ENCODE assay signal across 10 mouse cellular contexts in genomic region chr19:40647319-40648158, GRCm38 (mm10). TPM values are rescaled to one million over a fixed set of nuclear protein-coding genes. Genes with fewer than 3 reads are reported as not detected.
DNase-seq lines count a peak whose midpoint lies in the region; ATAC-seq and TF ChIP-seq lines count a peak whose summit lies in the region.
"Had no signal": no experiment of that assay in that cellular context is flagged by ENCODE, and none has a peak within 500 bp of the region (broad histone marks: within the 10 kb centered on the region; RNA-seq: fewer than 3 reads in every experiment).

No protein-coding gene starts in this region.

- no peaks in the 10 kb centered on the region for H3K4me1 ChIP-seq in hindbrain, embryonic 13.5 days (replicated peaks)
- H3K4me1 ChIP-seq in hindbrain, embryonic 12.5 days = peaks cover 4% of the 10 kb centered on the region; the same call in 1 of the 2 replicates
- peaks cover 9% of the 10 kb centered on the region for H3K4me1 ChIP-seq in heart, embryonic 16.5 days (ENCODE audit: control insufficient read depth, insufficient read depth, low read length)

- ATAC-seq in hindbrain, embryonic 13.5 days (ENCODE audit: low FRiP score) = no peak
- no peak for ATAC-seq in hindbrain, embryonic 12.5 days (ENCODE audit: low FRiP score)
- ATAC-seq in heart, embryonic 16.5 days (replicated peaks; ENCODE audit: extremely low read depth, insufficient read depth, low FRiP score) = peak; percentile 63
- no peak for ATAC-seq in erythroblast, adult 5-6 weeks (replicated peaks; ENCODE audit: low FRiP score, poor library complexity, severe bottlenecking)

- no peaks in the 10 kb centered on the region for H3K27me3 ChIP-seq in hindbrain, embryonic 13.5 days
- H3K27me3 ChIP-seq in hindbrain, embryonic 12.5 days = no peaks in the 10 kb centered on the region
- H3K27me3 ChIP-seq in heart, embryonic 16.5 days (ENCODE audit: control insufficient read depth, insufficient read depth, low read length) = no peaks in the 10 kb centered on the region

- peak overlapping the region; percentile 32; the same call in 1 of the 2 replicates for H3K27ac ChIP-seq in hindbrain, embryonic 13.5 days
- no peak overlapping the region for H3K27ac ChIP-seq in hindbrain, embryonic 12.5 days
- peak overlapping the region; percentile 75 for H3K27ac ChIP-seq in heart, embryonic 16.5 days (ENCODE audit: low read length)

- TF ChIP-seq CTCF in brain, embryonic 14.5 days (IDR thresholded peaks at IDR 0.05; ENCODE audit: borderline replicate concordance, extremely low read depth, insufficient read depth, insufficient read length) = no peak

- TF ChIP-seq POLR2A in brain, embryonic 14.5 days (IDR thresholded peaks at IDR 0.05; ENCODE audit: borderline replicate concordance, extremely low read depth, insufficient read depth, insufficient read length, poor library complexity, severe bottlenecking) = no peak

- DNase-seq in brain, embryonic 14.5 days (ENCODE audit: low read depth) = peak; percentile 10
- peak; percentile 16 to 37 for DNase-seq in kidney, postnatal 4 days
- no peak for DNase-seq in thymus, postnatal 25 days
- no peak for DNase-seq in left cerebral cortex, adult 9 months (ENCODE audit: low spot score in 2 of 2)
- DNase-seq: cerebellum, adult 11 months; thymus, postnatal 36 days had no signal

- no peaks in the 10 kb centered on the region for H3K9me3 ChIP-seq in hindbrain, embryonic 13.5 days
- H3K9me3 ChIP-seq in hindbrain, embryonic 12.5 days (replicated peaks) = no peaks in the 10 kb centered on the region
- H3K9me3 ChIP-seq in heart, embryonic 16.5 days (replicated peaks; ENCODE audit: control insufficient read depth, low read length) = no peaks in the 10 kb centered on the region

- no peak overlapping the region for H3K4me2 ChIP-seq in hindbrain, embryonic 13.5 days
- no peak overlapping the region for H3K4me2 ChIP-seq in hindbrain, embryonic 12.5 days (replicated peaks)
- H3K4me2 ChIP-seq in heart, embryonic 16.5 days (ENCODE audit: low read depth, low read length) = no peak overlapping the region; the same call in 1 of the 2 replicates

- no peaks in the 10 kb centered on the region for H3K36me3 ChIP-seq in hindbrain, embryonic 13.5 days
- H3K36me3 ChIP-seq in hindbrain, embryonic 12.5 days = no peaks in the 10 kb centered on the region
- H3K36me3 ChIP-seq in heart, embryonic 16.5 days (ENCODE audit: control insufficient read depth, insufficient read depth) = no peaks in the 10 kb centered on the region

- no peak overlapping the region for H3K4me3 ChIP-seq in hindbrain, embryonic 13.5 days
- H3K4me3 ChIP-seq in hindbrain, embryonic 12.5 days = no peak overlapping the region
- no peak overlapping the region for H3K4me3 ChIP-seq in heart, embryonic 16.5 days (ENCODE audit: low read length)

- WGBS in hindbrain, embryonic 13.5 days = 62% methylated on average over 9 of the region's 9 CpGs
- 64% methylated on average over 9 of the region's 9 CpGs for WGBS in hindbrain, embryonic 12.5 days
- 42% methylated on average over 9 of the region's 9 CpGs for WGBS in heart, embryonic 16.5 days

- H3K9ac ChIP-seq in hindbrain, embryonic 13.5 days = no peak overlapping the region
- H3K9ac ChIP-seq in hindbrain, embryonic 12.5 days = no peak overlapping the region
- no peak overlapping the region for H3K9ac ChIP-seq in heart, embryonic 16.5 days (ENCODE audit: low read length)

RNA-seq across cellular contexts. Expression of gene Entpd1, which starts 35.4 kb away (rescaled TPM):
- polyA plus RNA-seq in hindbrain, embryonic 13.5 days (2015; fragmentation: Nextera tagmentation; extraction: Ambion mirVana) = 8.3 and 9.1 TPM in 2 replicates
- 9.8 and 10.4 TPM in 2 replicates for polyA plus RNA-seq in hindbrain, embryonic 12.5 days (2016; fragmentation: Nextera tagmentation; extraction: Ambion mirVana)
- 7.4 and 10.6 TPM in 2 replicates for polyA plus RNA-seq in brain, embryonic 14.5 days (2012; rRNA removed)
- polyA plus RNA-seq in heart, embryonic 16.5 days (2015; fragmentation: Nextera tagmentation; extraction: Ambion mirVana) = 10.4 and 11.7 TPM in 2 replicates
- total RNA-seq in erythroblast, adult 5-6 weeks (2015; ENCODE audit: low replicate concordance) = 6.1 and 13.1 TPM in 2 replicates
- total RNA-seq in erythroblast, adult 5-6 weeks (2017; ENCODE audit: low replicate concordance) = 20.1 and 26.1 TPM in 2 replicates

RNA-seq across cellular contexts. Expression of gene Tctn3, which starts 35.5 kb away (rescaled TPM):
- polyA plus RNA-seq in hindbrain, embryonic 13.5 days (2015; fragmentation: Nextera tagmentation; extraction: Ambion mirVana) = 14.1 and 14.8 TPM in 2 replicates
- polyA plus RNA-seq in hindbrain, embryonic 12.5 days (2016; fragmentation: Nextera tagmentation; extraction: Ambion mirVana) = 12.5 and 16.0 TPM in 2 replicates
- 18.3 and 20.1 TPM in 2 replicates for polyA plus RNA-seq in brain, embryonic 14.5 days (2012; rRNA removed)
- 8.9 and 11.1 TPM in 2 replicates for polyA plus RNA-seq in heart, embryonic 16.5 days (2015; fragmentation: Nextera tagmentation; extraction: Ambion mirVana)
- 0.63 TPM in 1 of 2 replicates, not detected in the other for total RNA-seq in erythroblast, adult 5-6 weeks (2015; ENCODE audit: low replicate concordance)
- total RNA-seq in erythroblast, adult 5-6 weeks (2017; ENCODE audit: low replicate concordance) = 0.14 and 0.68 TPM in 2 replicates

RNA-seq across cellular contexts. Expression of gene Aldh18a1, which starts 59.3 kb away (rescaled TPM):
- polyA plus RNA-seq in hindbrain, embryonic 13.5 days (2015; fragmentation: Nextera tagmentation; extraction: Ambion mirVana) = 62.7 and 63.8 TPM in 2 replicates
- 80.2 and 82.3 TPM in 2 replicates for polyA plus RNA-seq in hindbrain, embryonic 12.5 days (2016; fragmentation: Nextera tagmentation; extraction: Ambion mirVana)
- polyA plus RNA-seq in brain, embryonic 14.5 days (2012; rRNA removed) = 81.3 and 88.2 TPM in 2 replicates
- 51.9 and 58.3 TPM in 2 replicates for polyA plus RNA-seq in heart, embryonic 16.5 days (2015; fragmentation: Nextera tagmentation; extraction: Ambion mirVana)
- total RNA-seq in erythroblast, adult 5-6 weeks (2015; ENCODE audit: low replicate concordance) = 8.2 and 12.5 TPM in 2 replicates
- 6.4 and 6.8 TPM in 2 replicates for total RNA-seq in erythroblast, adult 5-6 weeks (2017; ENCODE audit: low replicate concordance)

Comparison
In these comparisons a context has a peak if more than half of its experiments do, and no peak if none do; other contexts are left out.
1. DNase-seq: peak in brain, embryonic 14.5 days (single experiment) and kidney, postnatal 4 days (2 of 2); none in thymus, postnatal 25 days (single experiment) and left cerebral cortex, adult 9 months (0 of 2).